21 mouse cellular contexts compared by ENCODE assay signal in the genomic region with DNA sequence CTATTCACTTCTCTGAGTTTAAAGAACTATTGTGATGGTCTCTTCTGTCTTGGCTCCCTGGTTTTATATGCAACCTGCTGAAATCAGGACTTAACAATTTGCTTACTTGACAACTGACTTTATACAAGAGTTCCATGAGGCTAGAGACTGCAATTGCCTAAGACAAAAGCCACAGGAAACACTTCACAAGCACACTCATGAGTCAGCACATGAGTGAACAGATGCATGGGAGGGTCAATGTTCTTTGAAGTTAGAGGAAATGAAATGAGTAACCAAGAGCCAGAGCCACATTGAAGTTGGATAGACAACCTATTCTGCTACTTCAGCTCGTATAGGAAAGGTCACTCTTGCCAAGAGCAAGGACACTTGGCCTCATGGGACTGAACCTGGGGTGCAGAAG.
A peak's percentile ranks its signal among the peaks of the same experiment; 100 is the strongest.
DNase-seq lines count a peak whose midpoint lies in the region; ATAC-seq and TF ChIP-seq lines count a peak whose summit lies in the region.
"Had no signal": no experiment of that assay in that cellular context is flagged by ENCODE, and none has a peak within 500 bp of the region (broad histone marks: within the 10 kb centered on the region; RNA-seq: fewer than 3 reads in every experiment).

No protein-coding gene starts in this region.

- H3K27me3 ChIP-seq in lung, postnatal 0 days (replicated peaks; ENCODE audit: insufficient read depth, low read length): no peaks in the 10 kb centered on the region
- H3K27me3 ChIP-seq in liver, embryonic 12.5 days (replicated peaks): no peaks in the 10 kb centered on the region
- H3K27me3 ChIP-seq: embryonic facial prominence, embryonic 12.5 days; forebrain, embryonic 13.5 days had no signal

- TF ChIP-seq EP300 in lung, postnatal 0 days (IDR thresholded peaks at IDR 0.05): no peak

- TF ChIP-seq CTCF in lung, postnatal 0 days (IDR thresholded peaks at IDR 0.05): no peak
- TF ChIP-seq CTCF in layer of hippocampus, adult 2 months (conservative IDR thresholded peaks at IDR 0.05): no peak

- H3K9me3 ChIP-seq in lung, postnatal 0 days (ENCODE audit: low read length): no peaks in the 10 kb centered on the region
- H3K9me3 ChIP-seq in liver, embryonic 12.5 days (replicated peaks): no peaks in the 10 kb centered on the region
- H3K9me3 ChIP-seq: embryonic facial prominence, embryonic 10.5 days; embryonic facial prominence, embryonic 12.5 days; forebrain, embryonic 13.5 days had no signal

- no peaks in the 10 kb centered on the region for H3K36me3 ChIP-seq in lung, postnatal 0 days (ENCODE audit: insufficient read depth, low read length)
- H3K36me3 ChIP-seq in liver, embryonic 12.5 days: no peaks in the 10 kb centered on the region
- H3K36me3 ChIP-seq: embryonic facial prominence, embryonic 10.5 days; embryonic facial prominence, embryonic 12.5 days; G1E had no signal

- H3K4me1 ChIP-seq in lung, postnatal 0 days (ENCODE audit: insufficient read depth, low read depth, low read length): no peaks in the 10 kb centered on the region
- H3K4me1 ChIP-seq in liver, embryonic 12.5 days: no peaks in the 10 kb centered on the region
- H3K4me1 ChIP-seq: embryonic facial prominence, embryonic 10.5 days; embryonic facial prominence, embryonic 12.5 days had no signal

- peak; percentile 39; the same call in 1 of the 2 replicates for ATAC-seq in common myeloid progenitor, adult 5-6 weeks (replicated peaks; ENCODE audit: low read depth, poor library complexity, severe bottlenecking)
- peak; percentile 69 to 89 for ATAC-seq in hematopoietic stem cell, adult 5-6 weeks (replicated peaks in 1 of 2; ENCODE audit: insufficient read depth in 1 of 2, low FRiP score in 2 of 2, low TSS enrichment in 1 of 2, low read depth in 1 of 2, poor library complexity in 2 of 2, severe bottlenecking in 2 of 2)
- ATAC-seq in lung, postnatal 0 days: no peak
- no peak for ATAC-seq in liver, embryonic 12.5 days
- ATAC-seq: forebrain, embryonic 13.5 days; forebrain, embryonic 16.5 days had no signal

- H3K9ac ChIP-seq in lung, postnatal 0 days (replicated peaks; ENCODE audit: low read depth): no peak overlapping the region
- no peak overlapping the region for H3K9ac ChIP-seq in liver, embryonic 12.5 days
- H3K9ac ChIP-seq: embryonic facial prominence, embryonic 12.5 days; forebrain, embryonic 13.5 days had no signal

- no peak overlapping the region for H3K4me3 ChIP-seq in lung, postnatal 0 days (ENCODE audit: low read depth, low read length)
- H3K4me3 ChIP-seq in layer of hippocampus, adult 2 months: no peak overlapping the region
- H3K4me3 ChIP-seq in liver, embryonic 12.5 days: no peak overlapping the region
- H3K4me3 ChIP-seq: embryonic facial prominence, embryonic 10.5 days; embryonic facial prominence, embryonic 12.5 days; forebrain, embryonic 13.5 days had no signal

- no peak overlapping the region for H3K27ac ChIP-seq in lung, postnatal 0 days (ENCODE audit: low read length)
- H3K27ac ChIP-seq in layer of hippocampus, adult 2 months: no peak overlapping the region
- no peak overlapping the region for H3K27ac ChIP-seq in liver, embryonic 12.5 days
- H3K27ac ChIP-seq: embryonic facial prominence, embryonic 10.5 days; embryonic facial prominence, embryonic 12.5 days; forebrain, embryonic 13.5 days had no signal

- H3K4me2 ChIP-seq in lung, postnatal 0 days (replicated peaks; ENCODE audit: low read depth, low read length): no peak overlapping the region
- H3K4me2 ChIP-seq in liver, embryonic 12.5 days: no peak overlapping the region
- H3K4me2 ChIP-seq: embryonic facial prominence, embryonic 12.5 days; forebrain, embryonic 13.5 days had no signal

- DNase-seq in 416B (ENCODE audit: low read depth): peak; percentile 60
- peak; percentile 45 for DNase-seq in Muller cell, postnatal 12 days (ENCODE audit: inconsistent ontology term)
- no peak for DNase-seq in lung, postnatal 0 days (ENCODE audit: low spot score)
- DNase-seq in right cerebral cortex, postnatal 25 days: no peak
- no peak for DNase-seq in layer of hippocampus, adult 2 months (ENCODE audit: low spot score in 2 of 2)
- DNase-seq: adrenal gland, adult 2 months; adrenal gland, postnatal 10 days; adrenal gland, postnatal 25 days; cerebellum, adult 11-12 months; cerebellum, adult 2 months; cerebellum, adult 9-10 months; cerebellum, postnatal 10 days; cerebellum, postnatal 25 days had no signal

- WGBS in lung, postnatal 0 days: 32% methylated on average over 1 of the region's 1 CpGs
- 34% methylated on average over 1 of the region's 1 CpGs for WGBS in liver, embryonic 12.5 days (ENCODE audit: insufficient replicate concordance)

Comparison
In these comparisons a context has a peak if more than half of its experiments do, and no peak if none do; other contexts are left out.
1. DNase-seq: peak in 416B (single experiment) and Muller cell, postnatal 12 days (single experiment); none in lung, postnatal 0 days (single experiment), right cerebral cortex, postnatal 25 days (single experiment) and layer of hippocampus, adult 2 months (0 of 2).
2. ATAC-seq: peak in common myeloid progenitor, adult 5-6 weeks (single experiment) and hematopoietic stem cell, adult 5-6 weeks (2 of 2); none in lung, postnatal 0 days (single experiment) and liver, embryonic 12.5 days (single experiment).